Mouse (Mus musculus): Measurements from ENCODE around the gene Sync. TPM values are rescaled to one million over a fixed set of nuclear protein-coding genes. Genes with fewer than 3 reads are reported as not detected.
A peak's percentile ranks its signal among the peaks of the same experiment; 100 is the strongest.

The Sync gene
- polyA plus RNA-seq, 1 experiment from 2014 or later = 0.63 TPM

DNA sequence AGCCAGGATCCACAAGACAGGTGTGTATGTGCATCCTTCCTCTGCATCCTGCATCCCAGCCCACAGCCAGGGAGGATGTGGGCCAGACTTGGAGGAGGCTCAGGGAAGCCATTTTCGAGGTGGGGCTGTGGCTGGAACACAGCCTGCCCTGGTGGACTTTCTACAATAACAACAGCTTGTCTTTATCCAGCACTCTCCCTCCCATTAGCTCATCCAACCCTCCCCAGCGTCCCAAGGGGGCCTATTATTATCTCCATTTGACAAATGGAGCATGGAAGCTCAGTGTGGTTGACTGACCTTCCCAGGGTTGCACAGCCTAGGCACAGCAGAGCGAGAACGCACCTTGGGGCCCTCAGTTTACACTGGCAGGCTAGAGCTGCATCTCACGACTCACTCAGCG is 26.7 kb upstream of the Sync start:
- Histone ChIP-seq H3K27ac (no peak overlapping the region), H3K4me3 (replicated peaks; ENCODE audit: low read depth, low read length) (no peak overlapping the region)

GRCm38 (mm10) chr4:129261196-129261595 is 26.2 kb upstream of the Sync start, which contains the start of gene C77080:
Gene C77080, minus strand, starts transcription at chr4:129261404.
- Histone ChIP-seq H3K4me1 (replicated peaks; ENCODE audit: insufficient read depth, low read length) (peaks cover 13% of the 10 kb centered on the region), H3K27ac (no peak within 1 kb of the TSS), H3K4me3 (replicated peaks; ENCODE audit: low read depth, low read length) (no peak within 1 kb of the TSS), H3K4me2 (ENCODE audit: low read length) (no peak within 1 kb of the TSS), H3K9me3 (replicated peaks; ENCODE audit: low read length) (no peaks in the 10 kb centered on the region), H3K27me3 (ENCODE audit: insufficient read depth, low read length) (no peaks in the 10 kb centered on the region), H3K9ac (ENCODE audit: low read depth, low read length) (no peak within 1 kb of the TSS), H3K36me3 (ENCODE audit: insufficient read depth, low read length) (no peaks in the 10 kb centered on the region)
- 22% methylated on average over 3 of the region's 4 CpGs for WGBS
- ATAC-seq (replicated peaks; ENCODE audit: low FRiP score, low read depth) (no peak), DNase-seq (ENCODE audit: low spot score) (no peak)
- no peak for TF ChIP-seq CTCF (IDR thresholded peaks at IDR 0.05; ENCODE audit: low read depth)

More for the DNA sequence above, 26.7 kb upstream of the Sync start:
- no peak overlapping the region for H3K4me2 ChIP-seq (ENCODE audit: low read length)
- no peaks in the 10 kb centered on the region for H3K36me3 ChIP-seq (ENCODE audit: insufficient read depth, low read length)
- 14% methylated on average over 6 of the region's 6 CpGs for WGBS
- H3K27me3 ChIP-seq (ENCODE audit: insufficient read depth, low read length) = no peaks in the 10 kb centered on the region
- no peak for TF ChIP-seq CTCF (IDR thresholded peaks at IDR 0.05; ENCODE audit: low read depth)
- no peak for ATAC-seq (replicated peaks; ENCODE audit: low FRiP score, low read depth)
- peaks cover 13% of the 10 kb centered on the region for H3K4me1 ChIP-seq (replicated peaks; ENCODE audit: insufficient read depth, low read length)
- H3K9ac ChIP-seq (ENCODE audit: low read depth, low read length) = no peak overlapping the region
- H3K9me3 ChIP-seq (replicated peaks; ENCODE audit: low read length) = no peaks in the 10 kb centered on the region
- DNase-seq (ENCODE audit: low spot score) = peak; percentile 64

GRCm38 (mm10) chr4:129263225-129264021 is 24.0 kb upstream of the Sync start:
- Histone ChIP-seq H3K36me3 (ENCODE audit: insufficient read depth, low read length) (no peaks in the 10 kb centered on the region), H3K4me1 (replicated peaks; ENCODE audit: insufficient read depth, low read length) (peaks cover 5% of the 10 kb centered on the region), H3K4me3 (replicated peaks; ENCODE audit: low read depth, low read length) (no peak overlapping the region), H3K27me3 (ENCODE audit: insufficient read depth, low read length) (no peaks in the 10 kb centered on the region), H3K9me3 (replicated peaks; ENCODE audit: low read length) (no peaks in the 10 kb centered on the region), H3K27ac (peak overlapping the region; percentile 60), H3K4me2 (ENCODE audit: low read length) (peak overlapping the region; percentile 30), H3K9ac (ENCODE audit: low read depth, low read length) (no peak overlapping the region)
- DNase-seq (ENCODE audit: low spot score) (peak; percentile 89), ATAC-seq (replicated peaks; ENCODE audit: low FRiP score, low read depth) (peak; percentile 90)
- 22% methylated on average over 19 of the region's 19 CpGs for WGBS
- TF ChIP-seq CTCF (IDR thresholded peaks at IDR 0.05; ENCODE audit: low read depth) = no peak

- Histone ChIP-seq H3K9me3 (replicated peaks; ENCODE audit: low read length) (no peaks in the 10 kb centered on the region), H3K4me1 (replicated peaks; ENCODE audit: insufficient read depth, low read length) (peaks cover 5% of the 10 kb centered on the region), H3K27me3 (ENCODE audit: insufficient read depth, low read length) (no peaks in the 10 kb centered on the region), H3K9ac (ENCODE audit: low read depth, low read length) (no peak overlapping the region), H3K4me2 (ENCODE audit: low read length) (no peak overlapping the region), H3K4me3 (replicated peaks; ENCODE audit: low read depth, low read length) (no peak overlapping the region), H3K27ac (no peak overlapping the region), H3K36me3 (ENCODE audit: insufficient read depth, low read length) (no peaks in the 10 kb centered on the region)
- 68% methylated on average over 4 of the region's 4 CpGs for WGBS
- ATAC-seq (replicated peaks; ENCODE audit: low FRiP score, low read depth) = no peak
- no peak for TF ChIP-seq CTCF (IDR thresholded peaks at IDR 0.05; ENCODE audit: low read depth)
- DNase-seq (ENCODE audit: low spot score) = no peak
Measured at GRCm38 (mm10) chr4:129266191-129266590, 21.2 kb upstream of the Sync start.

GRCm38 (mm10) chr4:129266821-129267220 is 20.6 kb upstream of the Sync start:
- no peak for DNase-seq (ENCODE audit: low spot score)
- H3K4me3 ChIP-seq (replicated peaks; ENCODE audit: low read depth, low read length) = no peak overlapping the region
- H3K4me2 ChIP-seq (ENCODE audit: low read length) = no peak overlapping the region
- H3K9ac ChIP-seq (ENCODE audit: low read depth, low read length) = no peak overlapping the region
- H3K9me3 ChIP-seq (replicated peaks; ENCODE audit: low read length) = no peaks in the 10 kb centered on the region
- no peak for ATAC-seq (replicated peaks; ENCODE audit: low FRiP score, low read depth)
- H3K36me3 ChIP-seq (ENCODE audit: insufficient read depth, low read length) = no peaks in the 10 kb centered on the region
- TF ChIP-seq CTCF (IDR thresholded peaks at IDR 0.05; ENCODE audit: low read depth) = no peak
- peaks cover 5% of the 10 kb centered on the region for H3K4me1 ChIP-seq (replicated peaks; ENCODE audit: insufficient read depth, low read length)
- no peaks in the 10 kb centered on the region for H3K27me3 ChIP-seq (ENCODE audit: insufficient read depth, low read length)
- WGBS = 77% methylated on average over 5 of the region's 5 CpGs
- H3K27ac ChIP-seq = no peak overlapping the region

- no peak overlapping the region for H3K9ac ChIP-seq (ENCODE audit: low read depth, low read length)
- H3K4me1 ChIP-seq (replicated peaks; ENCODE audit: insufficient read depth, low read length) = peaks cover 2% of the 10 kb centered on the region
- no peak for TF ChIP-seq CTCF (IDR thresholded peaks at IDR 0.05; ENCODE audit: low read depth)
- no peak overlapping the region for H3K27ac ChIP-seq
- H3K4me3 ChIP-seq (replicated peaks; ENCODE audit: low read depth, low read length) = no peak overlapping the region
- H3K27me3 ChIP-seq (ENCODE audit: insufficient read depth, low read length) = no peaks in the 10 kb centered on the region
- 46% methylated on average over 1 of the region's 1 CpGs for WGBS
- H3K9me3 ChIP-seq (replicated peaks; ENCODE audit: low read length) = no peaks in the 10 kb centered on the region
- no peaks in the 10 kb centered on the region for H3K36me3 ChIP-seq (ENCODE audit: insufficient read depth, low read length)
- ATAC-seq (replicated peaks; ENCODE audit: low FRiP score, low read depth) (no peak), DNase-seq (ENCODE audit: low spot score) (no peak)
- no peak overlapping the region for H3K4me2 ChIP-seq (ENCODE audit: low read length)
Measured at GRCm38 (mm10) chr4:129268698-129269097, 18.7 kb upstream of the Sync start.

All from kidney, postnatal 0 days (tissue).